Mouse (Mus musculus) erythroblast, embryonic 14.5 days (primary cell): Measurements from ENCODE around the gene Epb41l1. TPM values are rescaled to one million over a fixed set of nuclear protein-coding genes. Genes with fewer than 3 reads are reported as not detected.

Experiments
- H3K27me3 ChIP-seq: 2 replicates; pipeline ENCODE4 v1.6.1; 2012; ENCODE audit warnings: inconsistent platforms; ENCODE audit not compliant: control insufficient read depth
- H3K36me3 ChIP-seq: 2 replicates; pipeline ENCODE4 v1.6.1; 2012; ENCODE audit warnings: mild to moderate bottlenecking, inconsistent platforms; ENCODE audit not compliant: control insufficient read depth
- H3K4me1 ChIP-seq: 2 replicates; pipeline ENCODE4 v1.6.1; 2012; ENCODE audit warnings: inconsistent platforms; ENCODE audit not compliant: control insufficient read depth
- H3K4me3 ChIP-seq: replicated peaks from 2 replicates; pipeline ENCODE3; 2012; ENCODE audit warnings: moderate library complexity, mild to moderate bottlenecking, inconsistent platforms
- H3K9me3 ChIP-seq: 2 replicates; pipeline ENCODE4 v1.6.1; 2012; ENCODE audit warnings: low read length, inconsistent platforms, mixed read lengths; ENCODE audit not compliant: control insufficient read depth
- GATA1 ChIP-seq: IDR thresholded peaks from 2 replicates; pipeline ENCODE4 v1.6.1; 2012; ENCODE audit warnings: low read length, inconsistent platforms, mixed read lengths
- TAL1 ChIP-seq: IDR thresholded peaks from 3 replicates; pipeline ENCODE4 v1.6.1; 2012; ENCODE audit warnings: low read length, inconsistent platforms, mixed read lengths
- polyA plus RNA-seq: library from polyadenylated mRNA; stranded (reverse); fragments of >175 nt; gene quantifications from 2 replicates; pipeline ENCODE4 v1.2.3, GENCODE M21; 2012

Epb41l1 gene
- polyA plus RNA-seq, 1 experiment = 0.39 TPM

DNA sequence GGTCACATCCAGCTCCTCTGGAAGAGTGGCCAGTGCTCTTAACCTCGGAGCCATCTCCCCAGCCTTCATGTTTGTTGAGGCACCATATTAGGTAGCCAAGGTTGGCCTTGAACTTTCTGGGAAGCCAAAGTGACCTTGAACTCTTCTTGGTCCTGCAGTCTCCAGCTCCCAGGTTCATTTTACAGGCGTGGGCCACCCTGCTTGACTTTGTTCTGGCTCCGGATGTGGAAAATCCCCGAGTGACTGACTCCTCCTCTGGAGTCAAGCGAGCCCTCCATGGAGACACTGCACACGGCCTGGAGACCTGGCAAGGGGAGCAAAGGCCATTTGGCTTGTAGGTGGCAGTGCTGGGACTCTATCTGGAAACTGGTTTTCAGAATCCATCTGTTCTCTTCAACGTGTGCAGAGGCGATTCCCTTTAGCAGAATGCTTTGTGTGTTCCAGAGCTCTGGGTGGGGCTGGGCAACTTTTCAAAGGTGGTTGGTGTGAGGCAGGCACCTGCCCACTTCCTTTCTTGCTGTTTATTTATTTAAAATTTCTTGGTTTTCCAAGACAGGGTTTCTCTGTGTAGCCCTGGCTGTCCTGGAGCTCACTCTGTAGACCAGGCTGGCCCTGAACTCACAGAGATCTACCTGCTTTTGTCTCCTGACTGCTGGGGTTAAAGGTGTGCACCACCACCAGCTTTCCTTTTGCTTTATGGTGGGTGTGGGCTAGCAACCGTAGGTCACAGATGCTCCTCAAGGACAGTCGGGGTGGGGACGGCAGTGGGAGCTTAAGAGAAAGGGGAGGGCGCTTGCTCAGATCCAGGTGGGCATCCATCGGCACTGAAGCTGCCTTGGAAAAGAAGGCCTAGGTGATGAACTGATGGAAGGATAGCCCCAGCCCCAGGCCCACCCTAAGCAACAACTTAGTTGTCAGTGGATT, 30.8 kb downstream of the Epb41l1 start:
- Histone ChIP-seq H3K9me3 (no peaks in the 10 kb centered on the region), H3K36me3 (no peaks in the 10 kb centered on the region), H3K27me3 (no peaks in the 10 kb centered on the region), H3K4me1 (no peaks in the 10 kb centered on the region), H3K4me3 (no peak overlapping the region)
- TF ChIP-seq GATA1 (no peak), TAL1 (no peak)

DNA sequence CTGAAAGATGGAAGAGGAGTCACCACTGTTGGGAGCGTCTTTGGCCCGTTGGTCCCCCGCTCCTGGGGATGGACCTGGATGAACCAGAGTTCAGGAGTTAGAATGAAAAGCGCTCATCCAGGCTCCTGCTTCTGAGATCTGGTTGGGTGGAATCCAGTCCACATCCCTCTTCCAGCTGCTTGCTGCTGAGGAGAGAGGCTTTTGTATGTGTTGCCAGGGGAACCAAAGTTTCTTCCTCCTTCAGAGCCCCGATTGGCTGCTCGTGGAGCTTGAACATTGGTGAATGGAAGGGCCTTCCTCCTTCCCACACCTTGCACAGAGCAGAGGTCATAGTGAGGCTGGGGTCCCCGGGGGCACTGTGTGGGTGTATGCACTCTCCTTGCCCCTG, 31.4 kb downstream of the Epb41l1 start:
- H3K27me3 ChIP-seq = no peaks in the 10 kb centered on the region
- TF ChIP-seq TAL1 (no peak), GATA1 (no peak)

DNA sequence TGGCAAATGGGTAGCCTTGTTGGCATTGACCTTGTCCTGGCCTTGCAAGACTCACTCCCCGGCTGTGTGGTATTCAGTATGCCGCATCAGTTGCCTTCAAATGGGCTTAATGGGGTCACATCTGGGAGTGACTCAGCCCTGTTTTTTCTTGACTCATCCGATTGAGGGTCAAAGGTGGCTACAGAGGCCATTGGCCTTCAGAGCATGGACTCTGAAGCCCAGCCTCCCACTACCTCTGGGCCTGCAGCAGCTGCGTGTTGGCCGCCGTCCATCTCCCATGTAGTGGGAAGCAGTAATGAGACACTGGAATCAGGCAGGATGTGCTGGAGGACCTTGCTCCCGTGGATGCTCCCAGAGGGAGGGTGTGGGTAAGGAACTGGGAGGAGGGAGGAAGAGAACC, 33.1 kb downstream of the Epb41l1 start:
- no peak overlapping the region for H3K4me3 ChIP-seq
- H3K36me3 ChIP-seq = no peaks in the 10 kb centered on the region
- TF ChIP-seq GATA1 (no peak), TAL1 (no peak)
- no peaks in the 10 kb centered on the region for H3K9me3 ChIP-seq
- no peaks in the 10 kb centered on the region for H3K27me3 ChIP-seq
- no peaks in the 10 kb centered on the region for H3K4me1 ChIP-seq

More for the DNA sequence above, 31.4 kb downstream of the Epb41l1 start:
- no peaks in the 10 kb centered on the region for H3K4me1 ChIP-seq
- no peaks in the 10 kb centered on the region for H3K9me3 ChIP-seq
- no peak overlapping the region for H3K4me3 ChIP-seq
- no peaks in the 10 kb centered on the region for H3K36me3 ChIP-seq

DNA sequence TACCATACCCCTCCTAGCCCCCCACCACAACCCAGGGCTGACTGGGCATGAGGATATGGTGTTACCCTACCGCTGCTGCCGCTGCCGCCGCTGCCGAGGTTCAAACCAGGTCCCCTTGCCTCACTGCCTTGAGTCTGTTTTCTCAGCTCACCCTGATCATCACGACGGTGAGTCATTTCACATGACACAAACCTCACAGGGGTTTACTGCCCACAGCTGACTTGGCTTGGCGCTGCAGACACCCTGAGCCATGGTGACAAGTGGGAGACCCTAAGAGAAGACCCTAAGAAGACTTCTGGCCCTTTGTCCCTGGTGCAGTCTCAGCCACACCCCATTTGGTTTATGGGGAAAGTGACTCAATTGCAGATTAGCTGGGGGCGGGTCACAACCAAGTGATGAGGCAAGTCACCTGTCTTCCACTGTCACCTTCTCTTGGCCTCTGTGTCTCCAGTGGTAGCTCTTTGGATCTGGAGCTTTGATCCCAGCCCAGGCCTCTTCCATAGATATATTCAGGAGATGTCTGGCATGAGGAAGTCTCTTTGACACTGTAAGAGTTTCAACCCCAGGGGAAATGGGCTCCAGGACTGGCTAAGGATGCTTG, 34.9 kb downstream of the Epb41l1 start:
- Histone ChIP-seq H3K4me1 (no peaks in the 10 kb centered on the region), H3K36me3 (no peaks in the 10 kb centered on the region), H3K4me3 (no peak overlapping the region), H3K27me3 (peaks cover 2% of the 10 kb centered on the region; the same call in 1 of the 2 replicates), H3K9me3 (no peaks in the 10 kb centered on the region)
- TF ChIP-seq TAL1 (no peak), GATA1 (no peak)

DNA sequence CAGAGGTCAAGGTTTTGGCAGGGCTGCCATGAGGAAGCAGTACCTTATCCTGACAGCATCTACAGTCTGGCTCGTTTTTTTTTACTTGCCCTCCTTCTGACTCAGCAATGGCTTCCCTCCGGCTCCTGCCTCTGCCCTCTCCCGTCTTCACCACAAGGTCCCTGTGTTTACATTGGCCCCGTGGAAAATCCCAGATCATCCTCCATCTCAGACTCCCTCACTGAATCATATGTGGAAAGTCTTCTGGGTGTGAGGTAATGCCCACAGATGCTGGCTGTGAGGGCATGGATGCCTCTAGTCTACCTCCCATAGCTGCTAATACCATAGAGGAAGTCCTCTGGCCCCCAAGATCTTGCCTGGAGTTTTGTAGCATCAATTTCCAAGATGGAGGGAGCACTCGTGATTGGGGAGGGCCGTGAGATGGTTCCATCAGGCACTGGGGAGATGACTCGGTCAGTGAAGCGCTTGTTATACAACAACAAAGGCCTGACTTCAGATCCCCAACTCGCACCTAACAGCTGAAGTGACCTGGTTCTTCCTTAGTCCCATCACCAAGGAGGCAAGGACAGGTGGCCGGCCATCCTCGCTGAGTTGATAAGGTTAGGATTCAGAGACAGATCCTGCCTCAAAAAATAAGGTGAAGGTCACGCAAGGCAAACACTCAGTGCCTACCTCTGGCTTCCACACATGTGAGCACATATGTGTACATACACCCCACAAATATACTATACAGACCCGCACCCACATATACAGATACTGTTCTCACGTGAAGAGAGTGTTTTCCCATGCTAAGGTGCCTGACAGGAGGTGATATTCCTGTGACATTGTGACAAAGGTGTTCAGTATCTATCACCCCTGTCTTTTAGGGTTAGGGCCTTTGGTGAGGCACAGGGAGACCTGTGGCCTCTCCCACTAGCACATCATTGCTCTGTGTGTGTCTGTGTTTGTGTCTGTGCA, 36.0 kb downstream of the Epb41l1 start:
- Histone ChIP-seq H3K4me1 (no peaks in the 10 kb centered on the region), H3K9me3 (no peaks in the 10 kb centered on the region), H3K27me3 (peaks cover 4% of the 10 kb centered on the region; the same call in 1 of the 2 replicates), H3K4me3 (no peak overlapping the region), H3K36me3 (no peaks in the 10 kb centered on the region)
- TF ChIP-seq TAL1 (no peak), GATA1 (no peak)

DNA sequence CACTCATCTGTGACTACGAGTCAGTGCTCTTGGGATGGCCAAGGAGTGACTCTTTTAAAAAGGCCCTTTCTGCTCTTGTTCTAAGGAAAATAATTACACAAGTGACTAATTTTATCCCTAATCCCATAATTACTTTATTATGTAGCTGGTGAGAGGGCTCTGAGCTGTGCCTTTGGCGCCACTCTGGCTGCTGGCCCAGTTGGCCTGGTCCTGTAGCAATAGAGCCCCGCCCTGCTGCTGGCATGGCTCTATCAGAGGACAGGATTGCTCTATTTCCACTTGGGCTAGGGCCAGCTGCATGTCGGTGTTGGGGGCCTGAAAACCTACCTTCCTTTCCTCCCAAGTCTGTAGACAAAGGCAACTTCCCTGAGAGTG, 36.6 kb downstream of the Epb41l1 start:
- no peaks in the 10 kb centered on the region for H3K36me3 ChIP-seq
- no peak for TF ChIP-seq GATA1
- no peak for TF ChIP-seq TAL1

DNA sequence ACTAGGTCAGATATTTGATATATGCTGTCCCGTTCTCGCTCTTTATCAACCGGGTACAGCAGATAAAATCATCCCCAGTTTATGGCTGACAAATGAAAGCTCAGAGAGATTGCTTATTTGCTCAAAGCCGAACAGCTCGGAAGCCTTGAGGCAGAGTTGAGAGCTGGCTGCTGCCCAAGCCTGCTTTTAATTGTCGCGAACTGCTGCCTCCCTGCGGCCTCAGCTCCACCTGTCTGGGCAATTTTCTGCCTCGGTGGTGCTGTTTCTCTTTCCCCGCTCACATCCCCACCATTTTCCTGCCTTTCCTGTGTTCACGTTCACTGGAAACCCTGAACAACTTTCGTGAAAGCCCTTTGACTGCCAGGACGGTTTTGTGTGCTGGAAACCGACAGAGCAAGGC, 39.8 kb downstream of the Epb41l1 start:
- no peak overlapping the region for H3K4me3 ChIP-seq
- peaks cover 4% of the 10 kb centered on the region; the same call in 1 of the 2 replicates for H3K27me3 ChIP-seq

More for the DNA sequence above, 36.6 kb downstream of the Epb41l1 start:
- H3K4me3 ChIP-seq = no peak overlapping the region
- H3K27me3 ChIP-seq = peaks cover 4% of the 10 kb centered on the region; the same call in 1 of the 2 replicates
- no peaks in the 10 kb centered on the region for H3K4me1 ChIP-seq
- H3K9me3 ChIP-seq = no peaks in the 10 kb centered on the region

DNA sequence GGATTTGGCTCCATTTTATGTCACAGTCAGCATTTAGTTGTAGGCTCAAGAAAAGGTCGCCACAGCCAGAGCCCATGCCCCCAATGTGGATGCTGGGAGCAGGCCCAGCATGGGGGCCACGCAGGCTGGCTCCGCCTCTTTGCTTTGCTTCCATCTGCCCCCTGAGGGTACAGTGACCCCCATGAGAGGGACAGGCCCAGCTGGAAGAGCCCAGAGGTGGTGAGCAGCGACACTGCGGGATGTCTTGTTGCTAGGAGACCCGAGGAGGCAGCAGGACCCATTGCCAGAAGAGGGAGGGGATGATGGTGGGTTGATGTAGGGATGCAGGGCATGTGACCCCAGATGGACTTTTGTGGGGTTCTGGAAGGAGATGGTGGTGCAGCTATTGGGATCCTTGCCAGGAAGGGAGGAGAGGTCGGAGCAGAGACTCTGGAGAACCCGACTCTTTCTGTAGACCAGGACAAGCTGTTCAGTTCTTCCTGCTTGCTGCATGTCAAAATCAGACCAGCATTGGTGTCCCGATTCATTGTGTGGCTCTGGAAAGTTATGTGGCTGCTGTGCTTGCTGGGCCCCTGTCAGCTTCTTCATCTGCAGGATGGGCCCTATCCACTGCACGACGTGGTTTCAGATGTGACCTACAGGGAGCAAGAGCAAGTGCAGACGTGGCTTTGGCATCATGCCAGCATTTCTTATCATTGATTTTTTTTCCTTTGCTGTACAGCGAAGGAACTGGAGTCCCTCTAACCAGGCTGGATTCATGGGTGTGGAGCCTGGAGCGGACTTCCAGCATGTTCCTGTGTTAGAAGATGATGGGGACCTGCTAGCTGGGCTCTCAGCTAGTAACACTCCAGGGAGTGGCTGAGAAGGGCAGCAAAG, 41.7 kb downstream of the Epb41l1 start:
- H3K4me1 ChIP-seq = no peaks in the 10 kb centered on the region

More for the DNA sequence above, 39.8 kb downstream of the Epb41l1 start:
- Histone ChIP-seq H3K4me1 (no peaks in the 10 kb centered on the region), H3K36me3 (no peaks in the 10 kb centered on the region), H3K9me3 (no peaks in the 10 kb centered on the region)
- TF ChIP-seq TAL1 (no peak), GATA1 (no peak)

More for the DNA sequence above, 41.7 kb downstream of the Epb41l1 start:
- no peaks in the 10 kb centered on the region for H3K9me3 ChIP-seq
- H3K27me3 ChIP-seq = peaks cover 4% of the 10 kb centered on the region; the same call in 1 of the 2 replicates
- no peak for TF ChIP-seq GATA1
- TF ChIP-seq TAL1 = no peak
- no peak overlapping the region for H3K4me3 ChIP-seq
- H3K36me3 ChIP-seq = no peaks in the 10 kb centered on the region
